Mouse (Mus musculus) MEL (cell line): ENCODE measurements around the gene Cox4i2. TPM values are rescaled to one million over a fixed set of nuclear protein-coding genes. Genes with fewer than 3 reads are reported as not detected.

Experiments
- DNase-seq: peaks from one replicate; pipeline ENCODE4 v3.0.0; 2011; ENCODE audit warnings: low read depth, low spot score
- H3K27ac ChIP-seq: 2 replicates; pipeline ENCODE4 v1.5.1; 2012; ENCODE audit warnings: low read depth, mild to moderate bottlenecking, control low read depth, low read length, moderate library complexity; ENCODE audit not compliant: control insufficient read depth
- H3K27me3 ChIP-seq, 2 experiments: fragments of 150-350 bp in 1 of 2; sonication (generic) in 1 of 2; 2 replicates each; pipeline ENCODE4 v1.6.1; 2012; ENCODE audit warnings: low read length in 2 of 2, mild to moderate bottlenecking in 2 of 2, improper control_type of control experiment in 1 of 2, moderate library complexity in 1 of 2; ENCODE audit not compliant: insufficient read depth in 2 of 2, control insufficient read depth in 1 of 2
- H3K36me3 ChIP-seq, 2 experiments: 2 replicates each; pipeline ENCODE4 v1.6.1; 2012 to 2014; ENCODE audit warnings: low read length in 2 of 2, improper control_type of control experiment in 1 of 2, inconsistent platforms in 1 of 2, mild to moderate bottlenecking in 1 of 2; ENCODE audit not compliant: insufficient read depth in 2 of 2, control insufficient read depth in 1 of 2
- H3K4me1 ChIP-seq, 2 experiments: fragments of 150-350 bp in 1 of 2; sonication (generic) in 1 of 2; 2 replicates each; pipeline ENCODE4 v1.6.1; 2012; ENCODE audit warnings: low read length in 2 of 2, improper control_type of control experiment in 1 of 2, mild to moderate bottlenecking in 1 of 2; ENCODE audit not compliant: insufficient read depth in 2 of 2, control insufficient read depth in 1 of 2
- H3K4me3 ChIP-seq, 2 experiments: fragments of 150-350 bp in 1 of 2; sonication (generic) in 1 of 2; 2 replicates each; pipeline ENCODE4 v1.5.1; 2012; ENCODE audit warnings: low read depth in 2 of 2, low read length in 2 of 2, mild to moderate bottlenecking in 2 of 2, moderate library complexity in 2 of 2, control low read depth in 1 of 2, improper control_type of control experiment in 1 of 2; ENCODE audit not compliant: control insufficient read depth in 1 of 2, insufficient read depth in 1 of 2
- H3K79me2 ChIP-seq: 2 replicates; pipeline ENCODE4 v1.6.1; 2012; ENCODE audit warnings: mild to moderate bottlenecking, low read length, moderate library complexity; ENCODE audit not compliant: control insufficient read depth, poor library complexity, insufficient read depth
- H3K9ac ChIP-seq: 2 replicates; pipeline ENCODE4 v1.6.1; 2012; ENCODE audit warnings: low read depth, mild to moderate bottlenecking, control low read depth, low read length, moderate library complexity; ENCODE audit not compliant: control insufficient read depth, poor library complexity, severe bottlenecking
- H3K9me3 ChIP-seq: fragments of 150-350 bp; sonication (generic); replicated peaks from 2 replicates; pipeline ENCODE4 v1.6.1; 2012; ENCODE audit warnings: mild to moderate bottlenecking, low read length, improper control_type of control experiment, moderate library complexity; ENCODE audit not compliant: insufficient read depth
- BHLHE40 ChIP-seq: IDR thresholded peaks from 2 replicates; pipeline ENCODE4 v1.6.1; 2012; ENCODE audit warnings: low read depth, mild to moderate bottlenecking, inconsistent platforms, low read length, improper control_type of control experiment, borderline replicate concordance
- CTCF ChIP-seq, 3 experiments: IDR thresholded peaks in 2 of 3; conservative IDR thresholded peaks in 1 of 3; 2 replicates each; pipeline ENCODE4 v1.5.1; 2011 to 2012; ENCODE audit warnings: low read length in 3 of 3, low read depth in 2 of 3, mild to moderate bottlenecking in 2 of 3, improper control_type of control experiment in 1 of 3, inconsistent platforms in 1 of 3, mixed read lengths in 1 of 3, moderate library complexity in 1 of 3; ENCODE audit not compliant: control insufficient read depth in 1 of 3, insufficient read depth in 1 of 3, poor library complexity in 1 of 3, severe bottlenecking in 1 of 3
- E2F4 ChIP-seq: IDR thresholded peaks from 2 replicates; pipeline ENCODE4 v1.6.1; 2011; ENCODE audit warnings: low read depth, low read length, improper control_type of control experiment, borderline replicate concordance
- ELF1 ChIP-seq: IDR thresholded peaks from 2 replicates; pipeline ENCODE4 v1.6.1; 2014; ENCODE audit warnings: low read depth, mild to moderate bottlenecking, inconsistent platforms, low read length, improper control_type of control experiment, moderate library complexity
- EP300 ChIP-seq, 2 experiments: IDR thresholded peaks; 2 replicates each; pipeline ENCODE4 v1.6.1; 2011; ENCODE audit warnings: improper control_type of control experiment in 2 of 2, low read length in 2 of 2, low read depth in 1 of 2, mild to moderate bottlenecking in 1 of 2
- ETS1 ChIP-seq: IDR thresholded peaks from 2 replicates; pipeline ENCODE4 v1.6.1; 2012; ENCODE audit warnings: low read depth, mild to moderate bottlenecking, inconsistent platforms, low read length, improper control_type of control experiment, moderate library complexity
- GABPA ChIP-seq: IDR thresholded peaks from 2 replicates; pipeline ENCODE4 v1.6.1; 2012; ENCODE audit warnings: low read depth, mild to moderate bottlenecking, inconsistent platforms, low read length, improper control_type of control experiment, moderate library complexity
- GATA1 ChIP-seq: IDR thresholded peaks from 2 replicates; pipeline ENCODE4 v1.6.1; 2011; ENCODE audit warnings: low read depth, low read length, improper control_type of control experiment
- HCFC1 ChIP-seq: IDR thresholded peaks from 2 replicates; pipeline ENCODE4 v1.6.1; 2012; ENCODE audit warnings: low read depth, mild to moderate bottlenecking, inconsistent platforms, low read length, improper control_type of control experiment, moderate library complexity
- KAT2A ChIP-seq: conservative IDR thresholded peaks from 2 replicates; pipeline ENCODE4 v1.6.1; 2012; ENCODE audit warnings: low read depth, low read length, improper control_type of control experiment, inconsistent platforms
- MAX ChIP-seq: IDR thresholded peaks from 2 replicates; pipeline ENCODE4 v1.6.1; 2011; ENCODE audit warnings: low read length, improper control_type of control experiment
- MAZ ChIP-seq: IDR thresholded peaks from 2 replicates; pipeline ENCODE4 v1.6.1; 2012; ENCODE audit warnings: low read depth, mild to moderate bottlenecking, inconsistent platforms, low read length, improper control_type of control experiment
- MXI1 ChIP-seq: IDR thresholded peaks from 2 replicates; pipeline ENCODE4 v1.6.1; 2011; ENCODE audit warnings: mild to moderate bottlenecking, low read depth, low read length, improper control_type of control experiment
- NELFE ChIP-seq: IDR thresholded peaks from 2 replicates; pipeline ENCODE4 v1.6.1; 2011; ENCODE audit warnings: low read depth, low read length, improper control_type of control experiment
- NRF1 ChIP-seq: IDR thresholded peaks from 2 replicates; pipeline ENCODE4 v1.6.1; 2014; ENCODE audit warnings: low read depth, mild to moderate bottlenecking, inconsistent platforms, low read length, improper control_type of control experiment, moderate library complexity; ENCODE audit not compliant: poor library complexity, insufficient read depth, severe bottlenecking
- RAD21 ChIP-seq: IDR thresholded peaks from 2 replicates; pipeline ENCODE4 v1.6.1; 2011; ENCODE audit warnings: mild to moderate bottlenecking, low read depth, low read length, improper control_type of control experiment
- RCOR1 ChIP-seq: IDR thresholded peaks from 2 replicates; pipeline ENCODE4 v1.6.1; 2012; ENCODE audit warnings: low read depth, mild to moderate bottlenecking, inconsistent platforms, low read length, improper control_type of control experiment
- SIN3A ChIP-seq: IDR thresholded peaks from 2 replicates; pipeline ENCODE4 v1.6.1; 2012; ENCODE audit warnings: low read length, improper control_type of control experiment, inconsistent platforms
- SMC3 ChIP-seq: IDR thresholded peaks from 2 replicates; pipeline ENCODE4 v1.6.1; 2011; ENCODE audit warnings: low read depth, low read length, improper control_type of control experiment
- TAL1 ChIP-seq: IDR thresholded peaks from 2 replicates; pipeline ENCODE4 v1.6.1; 2012; ENCODE audit warnings: mild to moderate bottlenecking, inconsistent platforms, low read length, moderate library complexity, mixed read lengths
- TBP ChIP-seq: IDR thresholded peaks from 2 replicates; pipeline ENCODE4 v1.8.0; 2011; ENCODE audit warnings: low read depth, low read length, improper control_type of control experiment
- TCF12 ChIP-seq: IDR thresholded peaks from 2 replicates; pipeline ENCODE4 v1.6.1; 2014; ENCODE audit warnings: low read depth, mild to moderate bottlenecking, inconsistent platforms, low read length, improper control_type of control experiment, moderate library complexity
- ZC3H11A ChIP-seq: IDR thresholded peaks from 2 replicates; pipeline ENCODE4 v1.6.1; 2012; ENCODE audit warnings: low read depth, mild to moderate bottlenecking, inconsistent platforms, low read length, improper control_type of control experiment
- ZKSCAN1 ChIP-seq: IDR thresholded peaks from 2 replicates; pipeline ENCODE4 v1.6.1; 2012; ENCODE audit warnings: low read depth, mild to moderate bottlenecking, inconsistent platforms, low read length, improper control_type of control experiment, moderate library complexity
- ZMIZ1 ChIP-seq: IDR thresholded peaks from 2 replicates; pipeline ENCODE4 v1.6.1; 2012; ENCODE audit warnings: low read depth, mild to moderate bottlenecking, inconsistent platforms, low read length, improper control_type of control experiment, moderate library complexity
- ZNF384 ChIP-seq: IDR thresholded peaks from 2 replicates; pipeline ENCODE4 v1.6.1; 2012; ENCODE audit warnings: low read depth, mild to moderate bottlenecking, inconsistent platforms, low read length, improper control_type of control experiment
- polyA plus RNA-seq, 2 experiments: library from polyadenylated mRNA; stranded (reverse) in 1 of 2; unstranded in 1 of 2; fragments of >175 nt in 1 of 2; fragments of >200 nt in 1 of 2; gene quantifications; 2 replicates each; pipeline versions ENCODE4 v1.2.1 to v1.2.4; 2012; ENCODE audit warnings: low replicate concordance in 2 of 2, low read depth in 1 of 2; ENCODE audit not compliant: insufficient read length in 2 of 2, insufficient read depth in 1 of 2, missing spikeins in 1 of 2
- total RNA-seq: library from RNA; depleted of rRNA; stranded (reverse); fragments of 300-350 nt; gene quantifications from 2 replicates; pipeline ENCODE4 v1.2.3, GENCODE M21; 2012

The Cox4i2 gene
- total and polyA plus RNA-seq, 3 experiments, result 0.17 TPM; not detected in 2

DNA sequence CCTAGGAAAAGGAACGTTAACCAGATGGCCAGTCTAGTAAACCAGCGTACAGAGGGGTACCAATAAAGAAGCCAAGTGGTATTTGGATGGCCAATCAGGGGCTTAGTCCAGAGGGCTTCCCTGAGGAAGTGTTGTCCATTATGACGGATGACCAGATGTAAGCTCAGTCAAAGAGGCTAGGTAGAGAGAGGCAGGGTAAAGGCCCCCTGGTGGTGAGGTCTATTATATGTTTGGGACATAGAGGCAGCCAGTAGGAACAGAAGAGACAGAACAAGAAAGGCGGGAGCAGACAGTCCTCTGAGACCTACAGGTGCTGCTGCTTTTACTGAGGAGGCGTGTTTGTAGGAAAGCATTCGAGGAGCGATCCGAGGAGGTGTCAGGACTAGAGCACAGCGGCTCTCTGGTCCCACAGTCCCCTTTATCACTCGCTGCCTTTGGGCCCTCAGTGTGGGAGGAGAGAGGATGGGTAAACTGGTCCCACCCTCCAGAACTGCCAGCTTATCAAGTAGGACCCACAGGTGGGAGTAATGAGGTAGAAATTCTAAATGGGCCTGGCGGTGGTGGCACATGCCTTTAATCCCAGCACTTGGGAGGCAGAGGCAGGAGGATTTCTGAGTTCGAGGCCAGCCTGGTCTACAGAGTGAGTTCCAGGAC lies 13.8 kb downstream of the Cox4i2 start:
- Histone ChIP-seq H3K4me1 (peaks cover 5 to 51% of the 10 kb centered on the region in 2 experiments), H3K27me3 (no peaks in the 10 kb centered on the region), H3K79me2 (no peaks in the 10 kb centered on the region), H3K27ac (no peak overlapping the region), H3K4me3 (no peak overlapping the region), H3K9ac (no peak overlapping the region), H3K36me3 (peaks cover 0 to 28% of the 10 kb centered on the region in 2 experiments; a peak in 2 of 4 replicates), H3K9me3 (no peaks in the 10 kb centered on the region)
- 0 out of 2 replicates have a peak, but pooled peaks have one; percentile 14 for TF ChIP-seq HCFC1
- no peak for TF ChIP-seq ZKSCAN1
- peak; percentile 42; the same call in 1 of the 2 replicates for TF ChIP-seq SIN3A
- no peak for TF ChIP-seq NELFE
- peak; percentile 78 for TF ChIP-seq SMC3
- TF ChIP-seq CTCF (IDR thresholded peaks at IDR 0.05 in 2 of 3, conservative IDR thresholded peaks at IDR 0.05 in 1 of 3; ENCODE audit: control insufficient read depth in 1 of 3, insufficient read depth in 1 of 3, low read depth in 2 of 3, low read length in 3 of 3, poor library complexity in 1 of 3, severe bottlenecking in 1 of 3), result peak; percentile 51 to 77 (median 75)
- peak; percentile 68 for TF ChIP-seq ZC3H11A
- peak; percentile 48 for TF ChIP-seq RAD21
- peak; percentile 81 for DNase-seq

DNA sequence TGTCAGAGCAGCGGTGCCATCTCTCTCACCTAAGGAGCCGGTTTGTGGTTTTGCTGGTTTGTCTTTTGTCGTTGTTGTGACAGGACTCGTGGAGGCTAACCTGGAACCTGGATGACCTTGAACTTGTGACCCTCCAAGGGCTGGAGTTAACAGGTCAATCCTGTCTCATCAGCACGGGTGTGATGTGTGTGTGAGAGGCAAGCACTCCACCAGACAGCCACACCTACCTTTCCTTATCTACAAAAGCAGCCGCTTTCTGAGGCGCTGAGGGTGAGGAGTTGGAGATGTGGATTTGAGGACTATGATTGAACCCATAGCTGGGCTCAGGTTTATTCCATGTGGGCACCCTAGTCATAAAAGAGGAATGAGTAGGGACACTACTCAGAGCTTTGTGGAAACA lies 15.7 kb downstream of the Cox4i2 start:
- no peaks in the 10 kb centered on the region for H3K79me2 ChIP-seq
- H3K27ac ChIP-seq, result no peak overlapping the region
- H3K4me3 ChIP-seq, result no peak overlapping the region
- H3K4me1 ChIP-seq, result peaks cover 5 to 41% of the 10 kb centered on the region in 2 experiments
- H3K9ac ChIP-seq, result no peak overlapping the region
- no peaks in the 10 kb centered on the region for H3K9me3 ChIP-seq
- no peak for TF ChIP-seq E2F4
- no peak for TF ChIP-seq KAT2A
- TF ChIP-seq HCFC1, result no peak
- TF ChIP-seq TAL1, result peak; percentile 87
- peak; percentile 75 for TF ChIP-seq TCF12
- no peak for TF ChIP-seq TBP
- no peak for TF ChIP-seq MAX
- TF ChIP-seq RCOR1, result peak; percentile 96
- peak; percentile 18 to 60; a peak in 2 of 4 replicates for TF ChIP-seq EP300 (IDR thresholded peaks at IDR 0.05; ENCODE audit: low read depth in 1 of 2, low read length in 2 of 2)
- TF ChIP-seq GABPA, result no peak
- TF ChIP-seq GATA1, result peak; percentile 71
- TF ChIP-seq NRF1, result no peak
- no peak for TF ChIP-seq MAZ
- TF ChIP-seq MXI1, result no peak
- no peak for TF ChIP-seq ZMIZ1
- TF ChIP-seq ZNF384, result no peak
- no peak for TF ChIP-seq ELF1
- TF ChIP-seq SIN3A, result no peak
- TF ChIP-seq BHLHE40, result no peak
- peak; percentile 37; the same call in 1 of the 2 replicates for TF ChIP-seq ETS1
- TF ChIP-seq, all 39 proteins: peak for 6
- DNase-seq, result peak; percentile 60
- H3K36me3 ChIP-seq, result peaks cover 0 to 23% of the 10 kb centered on the region in 2 experiments; a peak in 2 of 4 replicates
- H3K27me3 ChIP-seq, result no peaks in the 10 kb centered on the region
